Mouse (Mus musculus) left cerebral cortex, adult 11 months (tissue): ENCODE measurements around the gene Pdzrn3.

ENCODE experiments used
- DNase-seq: peaks from one replicate; pipeline ENCODE4 v3.0.0; 2022; ENCODE audit warnings: low spot score

Pdzrn3 gene

DNA sequence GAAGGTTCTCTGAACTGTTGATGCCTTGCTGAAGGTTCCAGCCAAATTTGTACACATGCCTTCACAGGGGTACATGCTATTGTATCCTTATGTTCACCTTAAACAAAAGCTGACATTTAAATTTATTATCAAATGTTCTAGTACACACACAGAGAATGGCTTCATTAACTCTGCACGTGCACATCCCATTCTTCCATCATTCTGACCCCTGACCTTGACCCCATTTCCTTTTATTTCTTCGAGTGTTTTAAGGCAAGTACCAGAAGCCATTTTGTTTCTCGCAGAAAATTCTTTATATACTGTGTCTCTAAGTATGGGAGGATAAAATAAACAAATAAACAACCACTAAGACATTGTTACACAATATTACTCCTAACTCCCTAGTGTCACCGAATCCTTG, 123.0 kb downstream of the Pdzrn3 start:
- no peak for DNase-seq

DNA sequence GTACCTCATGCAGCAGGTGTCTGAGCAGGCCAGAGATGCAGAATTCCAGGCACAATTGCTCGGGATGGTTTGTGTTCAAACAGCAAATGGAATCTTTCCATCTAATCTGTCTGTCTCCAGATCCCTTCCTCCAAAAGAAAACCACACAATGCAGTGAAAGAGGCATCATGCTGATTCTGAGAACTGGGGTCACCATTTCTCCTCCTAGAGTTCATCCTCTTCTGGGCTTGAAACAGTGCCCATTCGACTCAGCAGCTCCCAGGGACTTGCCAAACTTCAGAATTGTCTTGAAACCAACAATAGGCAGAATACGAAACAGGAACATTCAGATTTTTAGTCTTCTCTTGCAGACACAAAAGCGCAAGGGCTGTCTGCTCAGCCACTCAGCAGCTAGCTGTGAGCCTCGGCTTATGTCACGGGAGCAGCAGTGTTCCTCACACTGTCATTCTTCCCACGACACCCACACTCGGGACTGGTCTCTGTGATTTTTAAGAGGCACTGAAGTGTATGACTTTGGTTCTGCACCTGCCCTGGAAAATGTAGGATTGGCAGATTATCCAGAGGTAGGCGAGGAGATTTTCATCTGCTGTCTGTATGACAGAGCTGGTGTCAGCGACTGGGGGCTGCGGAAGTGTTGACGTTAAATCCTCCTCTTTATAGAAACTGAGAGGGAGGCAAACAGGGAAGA, 125.6 kb downstream of the Pdzrn3 start:
- peak; percentile 49 for DNase-seq

DNA sequence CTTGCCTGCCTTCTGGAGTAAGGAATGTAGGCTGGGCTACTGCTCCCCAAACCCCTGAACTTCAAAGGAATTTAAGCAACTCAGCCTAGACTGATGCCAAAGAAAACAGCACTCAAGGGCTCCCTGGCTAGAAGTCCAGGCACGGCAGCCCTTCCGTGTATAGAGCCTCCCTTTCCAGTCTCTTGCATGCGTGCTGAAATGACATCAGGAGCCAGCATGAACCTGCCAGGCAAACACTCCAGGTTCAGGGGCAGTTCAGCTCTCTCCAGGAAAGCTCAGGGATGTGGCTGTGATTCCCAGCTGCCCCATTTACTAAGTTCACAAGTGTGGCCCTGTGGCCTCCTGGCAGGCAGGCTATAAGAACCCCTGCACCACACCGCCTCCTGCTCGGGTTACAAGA, 126.5 kb downstream of the Pdzrn3 start:
- DNase-seq, result no peak

DNA sequence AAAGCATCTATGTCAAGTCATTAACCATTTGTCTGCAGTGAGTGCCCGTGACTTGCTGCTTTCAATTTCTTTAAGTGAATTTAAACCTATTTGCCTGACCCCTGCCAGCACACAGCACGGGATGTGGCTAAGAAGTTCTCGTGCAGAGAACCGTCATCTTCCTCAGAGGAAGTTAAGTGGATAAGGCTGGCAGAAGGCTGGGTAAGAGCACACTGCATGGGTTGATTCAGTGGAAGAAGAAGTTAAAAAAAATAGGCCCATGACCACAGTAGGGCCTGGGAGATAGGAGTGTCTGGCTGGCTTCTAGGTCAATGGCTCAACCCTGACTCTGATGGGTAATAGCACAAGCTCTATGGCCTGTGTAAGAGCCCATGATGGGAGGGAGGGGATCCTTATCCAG, 131.6 kb downstream of the Pdzrn3 start:
- no peak for DNase-seq

DNA sequence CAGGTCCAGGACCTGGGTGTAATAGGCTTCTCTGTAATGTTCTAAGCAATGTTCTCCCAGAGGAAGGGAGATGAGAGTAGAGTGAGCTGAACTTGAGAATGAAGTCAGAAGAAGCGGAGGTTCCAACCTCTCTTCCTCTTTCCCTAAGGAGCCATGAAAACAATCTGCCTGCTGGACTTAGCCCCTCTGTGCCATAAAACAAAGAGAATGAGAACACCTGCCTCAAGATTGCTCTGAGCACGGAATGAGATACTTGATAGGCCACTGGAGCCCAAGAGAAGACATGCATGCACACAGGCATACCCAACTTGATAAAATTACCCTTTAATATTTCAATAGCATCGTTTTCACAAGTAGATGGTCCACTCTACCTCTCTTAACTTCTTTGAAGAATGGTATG, 133.3 kb downstream of the Pdzrn3 start:
- no peak for DNase-seq

DNA sequence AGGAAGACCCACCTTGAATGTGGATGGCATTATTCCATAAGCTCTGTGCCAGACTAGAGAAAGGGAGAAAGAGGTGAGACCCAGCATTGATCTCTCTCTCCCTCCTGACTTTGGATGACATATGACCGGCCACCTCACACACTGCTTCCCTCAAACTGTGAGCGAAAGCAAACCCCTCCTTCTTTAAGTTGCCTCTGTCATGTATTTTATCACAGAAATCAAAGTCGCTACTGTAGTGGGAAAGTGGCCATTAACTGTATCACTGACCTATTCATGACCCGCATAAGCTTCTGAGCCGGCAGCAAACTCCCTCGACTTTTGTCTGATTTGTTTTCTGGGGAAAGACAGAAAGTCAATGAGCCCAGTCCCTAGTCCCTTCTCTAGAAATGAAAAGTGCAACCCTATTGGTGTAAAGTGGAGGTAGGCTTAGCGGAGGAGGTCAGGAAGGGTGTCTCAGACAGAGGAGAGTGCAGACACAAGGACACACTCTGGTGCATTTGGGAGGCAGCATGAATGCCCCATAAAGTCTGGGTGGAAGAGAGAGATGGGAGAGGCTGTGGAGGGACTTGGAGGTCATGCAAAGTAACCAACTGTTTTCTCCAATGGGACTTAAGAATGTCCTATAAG, 134.4 kb downstream of the Pdzrn3 start:
- DNase-seq, result no peak

DNA sequence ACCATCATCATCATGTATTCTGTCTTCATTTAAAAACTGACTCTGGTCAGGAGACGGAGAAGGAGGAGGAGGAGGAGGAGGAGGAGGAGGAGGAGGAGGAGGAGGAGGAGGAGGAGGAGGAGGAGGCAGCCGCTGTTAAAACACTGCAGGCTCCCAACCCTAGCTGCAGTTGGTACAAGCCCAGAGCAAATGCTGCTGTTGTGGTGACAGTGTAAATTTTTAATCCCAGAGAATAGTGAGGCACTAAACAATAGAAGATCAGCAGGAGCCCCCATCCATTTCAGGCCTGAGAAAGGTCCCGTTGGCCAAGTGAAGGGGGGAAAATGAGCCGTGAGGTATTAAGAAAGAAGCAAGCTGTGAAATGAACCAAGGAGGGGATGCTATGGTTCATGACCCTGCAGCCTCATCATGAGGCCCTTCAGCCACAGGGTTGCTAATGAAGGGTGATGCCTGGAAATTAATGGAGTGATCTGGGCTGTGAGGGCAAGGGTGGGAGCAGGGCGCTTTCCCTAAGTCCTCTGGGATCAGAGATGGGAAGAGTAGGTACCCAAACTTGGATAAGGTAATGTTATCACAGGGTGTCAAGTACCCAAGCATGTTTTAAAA, 141.0 kb downstream of the Pdzrn3 start:
- no peak for DNase-seq

DNA sequence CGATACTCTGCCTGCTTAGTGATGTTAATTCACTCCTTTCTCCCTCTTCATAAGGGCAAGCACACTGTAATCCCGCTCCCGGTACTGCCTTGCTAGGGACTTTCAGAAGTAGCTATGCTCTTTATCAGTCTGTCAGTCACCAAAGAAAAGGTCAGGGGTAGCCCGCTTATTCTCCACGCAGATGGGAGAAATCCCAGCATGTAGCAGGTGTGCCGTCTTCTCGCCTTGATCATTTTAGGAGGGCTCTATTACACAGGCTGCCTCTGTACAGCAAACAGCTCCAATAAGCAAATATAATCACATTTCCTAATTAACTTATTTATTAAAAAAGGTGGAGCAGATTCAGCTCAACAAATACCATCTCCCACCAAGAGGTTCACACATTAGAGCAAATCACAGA, 141.5 kb downstream of the Pdzrn3 start:
- DNase-seq, result no peak

DNA sequence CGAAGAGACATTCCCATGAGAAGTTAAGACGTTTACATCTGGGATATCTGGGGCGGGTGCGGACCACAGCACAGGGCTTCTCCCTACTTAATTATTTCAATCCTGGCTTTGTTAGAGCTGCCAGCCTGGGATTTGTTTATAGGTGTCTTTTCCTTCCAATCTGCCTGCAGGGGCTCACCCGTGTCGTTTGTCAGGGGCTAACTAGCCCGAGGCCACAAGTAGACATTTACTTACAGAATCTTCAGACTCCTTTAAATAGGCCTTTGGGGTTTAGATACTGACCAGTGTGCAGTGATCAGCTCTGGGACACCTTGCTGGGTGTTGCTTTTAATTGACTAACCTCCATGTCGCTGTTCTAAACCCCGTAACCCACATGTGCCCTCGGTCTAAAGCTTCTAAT, 143.3 kb downstream of the Pdzrn3 start:
- DNase-seq, result no peak

DNA sequence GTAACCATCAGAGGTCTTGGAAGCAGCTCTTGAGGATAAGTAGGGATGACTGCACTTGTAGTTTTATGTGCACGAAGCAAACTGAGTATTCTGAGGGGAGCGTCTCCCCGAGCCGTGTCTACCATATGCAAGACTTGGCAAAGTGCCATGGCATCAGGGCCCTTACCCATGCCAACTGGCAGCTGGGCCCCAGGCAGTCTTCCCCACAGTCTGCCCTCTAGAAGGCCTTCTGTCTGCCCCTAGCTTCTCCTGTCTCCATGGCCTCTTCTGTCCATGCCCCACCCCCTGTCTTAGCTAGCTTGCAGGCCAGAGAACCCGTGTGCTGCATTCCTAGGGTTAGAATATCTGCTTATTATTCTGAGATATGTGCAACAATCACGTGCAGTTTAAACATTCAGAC, 144.0 kb downstream of the Pdzrn3 start:
- no peak for DNase-seq

DNA sequence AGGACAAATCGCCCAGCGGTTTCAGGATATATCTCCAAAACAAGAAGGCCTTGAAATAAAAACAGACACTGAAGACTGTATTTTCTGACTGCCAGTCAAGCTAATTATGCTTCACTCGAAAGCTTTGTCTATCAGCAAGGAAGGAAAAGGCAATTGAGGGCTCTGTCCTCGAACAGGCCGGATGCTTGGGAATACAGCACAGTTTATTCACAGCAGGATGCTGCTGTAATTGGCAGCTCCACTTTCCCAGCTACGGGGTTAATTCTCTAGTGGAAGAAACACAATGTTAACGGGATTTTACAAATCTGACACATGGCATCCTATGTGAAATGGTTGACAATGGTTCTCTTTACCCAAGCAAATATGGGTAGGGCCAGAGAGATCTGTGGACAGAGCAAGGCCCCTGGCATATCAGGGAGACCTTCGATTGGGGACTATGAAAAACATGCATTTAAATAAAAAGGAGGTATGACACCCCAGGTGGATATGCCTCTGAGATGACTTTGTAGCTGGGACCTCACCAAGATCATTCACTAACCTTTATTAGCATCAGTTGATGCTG, 150.3 kb downstream of the Pdzrn3 start:
- DNase-seq, result no peak

DNA sequence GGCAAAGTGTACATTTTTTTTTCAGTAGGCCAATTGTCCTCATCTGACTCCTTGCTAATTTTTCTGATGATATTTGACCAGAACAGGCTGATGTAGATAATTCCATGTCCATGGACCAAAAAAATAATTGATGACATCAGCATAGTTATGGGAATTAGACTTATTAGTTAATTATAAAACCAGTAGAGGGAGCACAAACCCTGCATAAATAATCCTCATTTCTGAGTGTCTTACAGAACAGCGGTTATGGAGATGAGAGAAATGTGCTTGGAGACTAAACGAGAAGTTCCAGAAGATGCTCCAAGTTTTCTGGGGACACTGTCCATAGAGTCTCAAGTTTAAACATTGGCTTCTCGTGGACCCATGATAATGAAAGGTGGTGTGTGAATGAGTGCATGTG, 157.4 kb downstream of the Pdzrn3 start:
- no peak for DNase-seq

DNA sequence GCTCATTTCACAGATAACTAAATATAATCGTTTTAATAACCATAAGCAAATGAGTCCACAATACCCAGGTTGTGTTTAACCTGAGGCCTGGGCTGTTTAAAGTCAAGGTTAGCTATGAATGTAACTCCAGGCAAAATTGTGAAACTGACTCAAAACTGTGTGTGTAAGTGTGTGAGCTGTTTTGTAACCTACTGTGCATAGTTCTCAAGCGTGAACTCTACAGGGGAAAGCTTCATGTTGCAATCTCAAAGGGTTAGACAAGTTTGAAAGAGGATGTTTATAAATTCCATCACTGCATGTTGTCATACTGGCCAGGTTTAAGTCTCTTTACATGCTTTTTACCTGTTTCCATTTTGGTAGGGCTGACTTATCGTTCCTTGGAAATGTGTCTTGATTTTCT, 158.7 kb downstream of the Pdzrn3 start:
- DNase-seq, result no peak

DNA sequence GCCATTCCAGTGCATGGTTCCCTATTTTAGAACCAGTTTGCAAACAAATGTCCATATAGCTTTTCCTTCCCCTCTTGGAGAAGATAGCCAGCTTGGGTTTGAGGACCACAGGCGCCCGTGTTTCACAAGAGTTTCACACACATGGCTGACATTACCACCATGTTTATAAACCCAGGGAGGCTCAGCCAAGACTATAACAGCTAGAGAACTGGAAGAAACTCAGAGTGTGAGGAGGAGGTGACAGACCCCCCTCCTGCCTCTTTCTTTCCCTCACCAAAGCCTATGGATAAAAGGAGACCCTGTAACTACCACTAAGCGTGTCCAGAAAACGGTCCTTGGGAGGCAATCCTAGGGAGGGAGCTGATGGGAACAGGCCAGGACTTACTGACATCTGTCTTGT, 159.5 kb downstream of the Pdzrn3 start:
- no peak for DNase-seq

DNA sequence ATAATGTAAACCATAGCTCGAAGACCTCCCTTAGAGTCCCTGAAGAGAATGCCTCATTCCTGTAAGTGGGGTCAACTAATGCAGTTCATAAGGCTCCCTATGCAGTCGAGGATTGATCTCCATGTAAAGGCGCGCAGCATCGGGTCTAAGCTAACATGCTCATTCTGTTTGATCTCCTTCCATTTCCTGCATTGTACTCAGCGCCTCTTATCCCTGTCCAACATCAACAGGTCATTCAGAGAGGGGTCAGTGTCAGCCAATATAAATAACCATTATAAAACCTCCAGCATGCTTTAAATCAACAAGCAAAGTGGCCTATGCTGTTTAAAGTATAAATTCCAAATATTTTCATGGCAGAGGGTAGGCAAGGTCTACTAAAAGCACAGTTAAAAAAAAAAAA, 159.9 kb downstream of the Pdzrn3 start:
- no peak for DNase-seq

DNA sequence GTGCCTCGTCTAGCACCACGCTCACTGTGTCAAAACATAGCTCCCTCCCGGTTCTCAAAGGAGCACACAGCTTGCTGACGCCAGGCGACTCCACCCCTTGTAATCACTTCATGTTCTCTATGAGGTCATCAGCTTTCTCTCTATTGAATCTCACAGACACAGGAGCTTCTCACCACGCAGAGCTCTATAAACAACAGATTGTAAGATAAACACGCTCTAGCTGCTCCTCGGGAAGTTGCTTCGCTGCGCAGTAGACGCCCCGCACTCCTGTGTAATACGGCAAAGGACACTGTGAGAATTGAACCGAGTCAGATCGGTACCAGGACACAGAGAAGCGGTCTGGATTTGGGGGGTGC, 162.3 kb downstream of the Pdzrn3 start:
- no peak for DNase-seq

DNA sequence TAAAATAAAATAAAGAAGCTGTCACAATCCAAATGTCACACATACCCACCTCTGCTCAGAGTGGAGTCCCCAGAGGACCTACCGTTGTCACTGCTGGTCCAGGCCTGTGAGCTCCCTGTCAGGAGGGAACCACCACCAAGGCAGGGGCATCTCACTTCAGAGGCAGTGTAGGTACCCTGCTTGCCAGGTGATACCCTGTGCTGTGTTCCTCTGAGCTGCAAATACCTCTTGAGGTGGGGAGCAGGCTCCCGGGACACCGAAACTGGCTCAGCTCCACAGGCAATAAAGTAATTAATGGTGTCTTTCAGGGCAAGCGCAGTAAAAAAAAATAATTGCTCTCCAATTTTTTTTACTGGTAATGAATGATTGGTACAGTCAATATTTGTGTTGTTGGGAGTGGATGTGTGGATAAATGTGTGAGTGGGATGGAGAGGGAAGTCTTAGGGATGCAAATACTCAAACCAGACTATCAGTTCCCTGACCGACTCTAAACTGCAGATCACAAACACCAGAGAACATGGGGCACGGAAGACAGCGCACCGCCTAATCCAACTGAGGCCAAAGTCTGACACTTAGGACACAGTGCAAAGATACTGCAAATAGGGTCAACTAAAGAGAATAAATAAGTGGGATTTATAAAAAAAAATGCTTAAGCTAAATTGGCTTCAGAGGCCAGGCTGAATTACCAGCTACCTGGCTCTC, 162.8 kb downstream of the Pdzrn3 start:
- no peak for DNase-seq

DNA sequence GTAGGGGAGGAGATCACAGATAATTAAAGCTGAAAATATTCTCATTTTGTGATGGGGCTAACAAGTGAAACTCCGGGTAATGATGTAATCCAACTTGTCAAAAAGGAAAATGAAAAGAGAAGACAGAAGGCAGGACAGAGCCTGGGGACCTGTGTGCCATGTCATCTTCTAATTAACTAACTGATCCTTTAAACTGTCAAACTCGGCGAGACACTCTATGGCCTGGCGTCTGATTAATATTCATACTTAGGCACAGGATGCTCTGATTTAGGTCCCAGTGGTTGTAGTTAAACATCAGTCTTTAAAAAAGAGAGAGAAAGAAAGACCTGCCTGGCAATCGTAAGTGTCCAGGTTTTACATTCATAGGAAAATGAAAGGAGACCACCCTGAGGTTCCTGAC, 164.6 kb downstream of the Pdzrn3 start:
- no peak for DNase-seq

DNA sequence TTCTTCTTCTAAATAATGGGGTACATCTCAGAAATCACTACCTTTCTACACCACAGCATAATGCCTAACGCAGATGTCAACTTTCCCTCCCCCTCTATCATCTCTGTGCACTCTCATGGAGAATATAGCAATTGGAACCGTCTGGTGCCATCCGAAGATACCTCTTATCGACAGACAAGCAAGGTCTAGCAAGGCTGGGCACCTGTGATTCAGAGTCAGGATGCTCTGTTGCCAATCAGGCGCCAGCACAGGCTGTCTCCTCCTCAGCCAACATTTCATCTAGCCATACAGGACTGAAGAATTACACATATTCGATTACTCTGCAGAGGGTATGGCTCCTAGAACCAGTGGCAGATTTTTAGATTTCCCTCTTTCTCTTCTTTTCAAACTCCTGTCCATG, 165.6 kb downstream of the Pdzrn3 start:
- no peak for DNase-seq

DNA sequence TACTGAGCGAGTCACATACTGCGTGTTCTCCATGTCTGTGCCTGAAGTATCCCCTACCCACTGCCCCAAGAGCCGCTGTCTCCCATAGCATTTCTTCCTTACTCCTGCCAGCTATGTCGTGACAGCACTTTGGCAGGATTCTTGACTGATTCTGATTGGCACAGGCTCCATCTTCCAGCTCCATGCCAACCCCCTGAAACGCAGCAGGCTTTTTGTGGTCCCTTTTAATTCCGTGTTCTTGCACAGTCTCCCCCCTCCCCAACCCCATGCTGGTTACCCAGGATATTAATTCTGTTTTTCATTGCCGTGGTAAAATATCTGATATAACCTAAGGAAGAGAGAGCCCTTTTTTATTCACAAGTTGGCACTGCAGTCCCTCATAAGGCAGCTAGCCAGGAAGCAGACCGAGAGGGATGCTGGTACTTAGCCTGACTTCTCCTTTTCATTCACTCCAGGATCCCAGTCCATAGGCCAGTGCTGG, 166.3 kb downstream of the Pdzrn3 start:
- DNase-seq, result no peak

DNA sequence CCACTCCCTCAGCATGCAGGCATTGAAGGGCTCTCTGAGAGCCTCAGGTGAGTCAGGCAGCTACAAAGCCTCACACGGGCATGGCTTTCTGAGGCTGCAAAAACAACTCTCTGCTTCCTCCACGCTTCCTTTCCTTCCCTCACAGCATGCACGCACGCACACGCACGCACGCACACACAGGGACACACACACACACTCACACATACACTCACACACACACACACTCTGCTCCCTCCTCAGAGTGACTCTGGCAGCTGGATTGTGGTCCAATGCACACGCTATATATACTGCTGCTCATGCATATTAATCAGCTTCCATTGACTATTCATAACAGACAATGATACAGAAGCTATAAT, 178.8 kb downstream of the Pdzrn3 start:
- no peak for DNase-seq

DNA sequence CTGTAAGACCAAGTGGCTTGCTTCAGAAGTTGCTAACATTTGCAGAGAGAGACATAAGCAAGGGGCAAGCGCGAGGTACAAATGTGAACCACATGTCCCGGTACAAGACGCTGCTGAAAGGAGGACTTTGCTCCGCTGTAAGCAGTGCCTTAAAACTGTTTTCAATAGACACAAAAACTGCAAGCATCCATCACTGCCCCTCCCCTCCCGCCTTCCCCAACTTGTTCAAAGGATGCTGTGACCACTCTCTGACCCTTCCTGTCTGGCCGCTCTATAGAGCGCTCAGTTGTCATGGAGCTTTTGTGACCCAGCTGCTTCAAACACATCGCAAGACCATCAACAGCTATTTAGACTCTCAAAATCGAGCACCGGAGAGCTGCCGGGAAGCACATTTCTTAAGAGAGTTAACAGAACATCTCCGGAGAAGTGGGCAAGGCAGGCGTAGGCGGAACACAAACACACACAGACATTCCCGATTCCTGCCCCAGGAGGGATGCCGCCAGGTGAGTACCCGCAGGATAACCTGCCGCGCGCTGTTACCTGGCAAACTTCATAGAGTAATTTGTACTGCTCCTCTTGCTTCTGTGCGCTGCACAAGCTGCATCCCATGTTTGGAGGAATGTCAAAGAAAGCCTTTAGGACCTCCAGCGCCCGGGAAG, 179.3 kb downstream of the Pdzrn3 start:
- DNase-seq, result no peak
